Mouse (Mus musculus): ENCODE data around the gene Syt16.

DNA sequence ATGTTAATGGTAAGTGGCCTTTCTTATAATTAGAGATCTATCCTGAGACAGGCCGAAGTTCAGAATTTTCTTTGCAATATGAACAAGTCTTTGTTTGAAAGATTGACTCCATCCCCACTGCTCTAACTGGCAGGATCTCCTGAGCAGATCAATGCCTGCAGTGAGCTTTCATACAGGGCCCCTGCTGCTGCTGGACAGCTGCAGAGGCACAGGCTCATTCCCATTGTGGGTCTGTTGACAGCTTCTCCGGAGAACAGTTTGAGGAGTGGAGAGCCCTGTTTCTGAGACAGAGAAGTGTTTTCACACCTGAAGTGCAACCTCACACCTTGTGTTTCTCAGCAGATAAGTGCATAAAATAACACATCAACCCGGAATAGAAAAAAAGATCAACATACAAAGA lies 267.4 kb downstream of the Syt16 start:
- TF ChIP-seq CTCF (conservative IDR thresholded peaks at IDR 0.05; ENCODE audit: insufficient read depth, insufficient read length, low read depth, low read length) (no peak), POLR2A (IDR thresholded peaks at IDR 0.05; ENCODE audit: low read depth, low read length) (no peak)

Measured in kidney, adult 2 months (tissue).